ENCODE assay signal across 8 mouse cellular contexts in genomic region chr15:101246231-101247154, GRCm38 (mm10). TPM values are rescaled to one million over a fixed set of nuclear protein-coding genes. Genes with fewer than 3 reads are reported as not detected.
A peak's percentile ranks its signal among the peaks of the same experiment; 100 is the strongest.
DNase-seq lines count a peak whose midpoint lies in the region; ATAC-seq and TF ChIP-seq lines count a peak whose summit lies in the region.

No protein-coding gene starts in this region.

- under 1% methylated on average over 56 of the region's 56 CpGs for WGBS in bone marrow, adult 2 months
- WGBS in embryonic facial prominence, embryonic 15.5 days: under 1% methylated on average over 56 of the region's 56 CpGs
- WGBS in limb, embryonic 14.5 days: under 1% methylated on average over 55 of the region's 56 CpGs
- 2% methylated on average over 55 of the region's 56 CpGs for WGBS in midbrain, postnatal 0 days

- peak; percentile 96 for ATAC-seq in embryonic facial prominence, embryonic 15.5 days (ENCODE audit: insufficient number of reproducible peaks, low FRiP score, low TSS enrichment, low read depth)
- ATAC-seq in limb, embryonic 14.5 days (ENCODE audit: low FRiP score, low read depth): peak; percentile 98
- peak; percentile 97 for ATAC-seq in midbrain, postnatal 0 days (ENCODE audit: low FRiP score)

- DNase-seq in 3T3-L1 (ENCODE audit: low read depth, low spot score): peak; percentile 99
- peak; percentile 97 for DNase-seq in heart, adult 8-10 months (ENCODE audit: low spot score)
- peak; percentile 97 for DNase-seq in kidney, adult 9 months
- DNase-seq in limb, embryonic 14.5 days (ENCODE audit: low spot score): peak; percentile 99
- DNase-seq in midbrain, postnatal 0 days (ENCODE audit: low spot score): peak; percentile 99
- peak; percentile 76 to 82 for DNase-seq in spleen, postnatal 14 days (ENCODE audit: low spot score in 2 of 2)

- TF ChIP-seq CTCF in bone marrow, adult 2 months (IDR thresholded peaks at IDR 0.05; ENCODE audit: control insufficient read depth, insufficient read depth, low read length): no peak
- peak; percentile 58; the same call in 1 of the 2 replicates for TF ChIP-seq CTCF in midbrain, postnatal 0 days (IDR thresholded peaks at IDR 0.05)

- peak overlapping the region; percentile 48 for H3K4me3 ChIP-seq in bone marrow, adult 2 months (replicated peaks; ENCODE audit: control insufficient read depth, low read depth, low read length)
- peak overlapping the region; percentile 51 for H3K4me3 ChIP-seq in embryonic facial prominence, embryonic 15.5 days (replicated peaks)
- peak overlapping the region; percentile 47 for H3K4me3 ChIP-seq in limb, embryonic 14.5 days (replicated peaks; ENCODE audit: low read length)
- H3K4me3 ChIP-seq in midbrain, postnatal 0 days (ENCODE audit: low read depth, low read length): peak overlapping the region; percentile 44

- peak overlapping the region; percentile 42 for H3K9ac ChIP-seq in embryonic facial prominence, embryonic 15.5 days
- H3K9ac ChIP-seq in limb, embryonic 14.5 days (ENCODE audit: low read depth, low read length, severe bottlenecking): peak overlapping the region; percentile 64
- peak overlapping the region; percentile 51 for H3K9ac ChIP-seq in midbrain, postnatal 0 days (replicated peaks; ENCODE audit: low read length, poor library complexity, severe bottlenecking)

- peak; percentile 67; the same call in 1 of the 2 replicates for TF ChIP-seq POLR2A in bone marrow, adult 2 months (IDR thresholded peaks at IDR 0.05; ENCODE audit: borderline replicate concordance, control insufficient read depth, low read depth, low read length)
- TF ChIP-seq POLR2A in limb, embryonic 14.5 days (IDR thresholded peaks at IDR 0.05; ENCODE audit: borderline replicate concordance, extremely low read depth, insufficient read depth, insufficient read length): peak; percentile 68; the same call in 1 of the 2 replicates

- H3K4me2 ChIP-seq in embryonic facial prominence, embryonic 15.5 days (replicated peaks): peak overlapping the region; percentile 72
- H3K4me2 ChIP-seq in limb, embryonic 14.5 days (replicated peaks; ENCODE audit: low read depth, low read length, severe bottlenecking): peak overlapping the region; percentile 63
- peak overlapping the region; percentile 57 for H3K4me2 ChIP-seq in midbrain, postnatal 0 days (ENCODE audit: low read depth, low read length, poor library complexity, severe bottlenecking)

- no peaks in the 10 kb centered on the region for H3K27me3 ChIP-seq in embryonic facial prominence, embryonic 15.5 days
- H3K27me3 ChIP-seq in limb, embryonic 14.5 days (ENCODE audit: control insufficient read depth, insufficient read depth, low read length): no peaks in the 10 kb centered on the region
- H3K27me3 ChIP-seq in midbrain, postnatal 0 days (ENCODE audit: insufficient read depth, low read length): no peaks in the 10 kb centered on the region

- H3K27ac ChIP-seq in bone marrow, adult 2 months (ENCODE audit: control insufficient read depth, insufficient read depth, low read depth, low read length, poor library complexity): peak overlapping the region; percentile 97
- H3K27ac ChIP-seq in embryonic facial prominence, embryonic 15.5 days (replicated peaks): peak overlapping the region; percentile 96
- peak overlapping the region; percentile 92 for H3K27ac ChIP-seq in limb, embryonic 14.5 days (replicated peaks; ENCODE audit: low read depth, low read length)
- peak overlapping the region; percentile 73 for H3K27ac ChIP-seq in midbrain, postnatal 0 days (ENCODE audit: low read depth, low read length)

- H3K4me1 ChIP-seq in bone marrow, adult 2 months (ENCODE audit: control insufficient read depth, insufficient read depth, low read length): peaks cover 8% of the 10 kb centered on the region
- H3K4me1 ChIP-seq in embryonic facial prominence, embryonic 15.5 days: peaks cover 36% of the 10 kb centered on the region
- H3K4me1 ChIP-seq in limb, embryonic 14.5 days (ENCODE audit: control insufficient read depth, insufficient read depth, low read length): peaks cover 27% of the 10 kb centered on the region
- no peaks in the 10 kb centered on the region; the same call in 1 of the 2 replicates for H3K4me1 ChIP-seq in midbrain, postnatal 0 days (ENCODE audit: insufficient read depth, low read length)

- H3K36me3 ChIP-seq in embryonic facial prominence, embryonic 15.5 days: no peaks in the 10 kb centered on the region
- H3K36me3 ChIP-seq in limb, embryonic 14.5 days (ENCODE audit: control insufficient read depth, insufficient read depth, low read length): no peaks in the 10 kb centered on the region
- no peaks in the 10 kb centered on the region for H3K36me3 ChIP-seq in midbrain, postnatal 0 days (ENCODE audit: insufficient read depth, low read length)

- H3K9me3 ChIP-seq in embryonic facial prominence, embryonic 15.5 days (replicated peaks): no peaks in the 10 kb centered on the region
- H3K9me3 ChIP-seq in limb, embryonic 14.5 days (ENCODE audit: control insufficient read depth, low read length): no peaks in the 10 kb centered on the region
- no peaks in the 10 kb centered on the region for H3K9me3 ChIP-seq in midbrain, postnatal 0 days (ENCODE audit: low read length)

RNA-seq across cellular contexts. Expression of gene Nr4a1, which starts 7.6 kb away (rescaled TPM):
- polyA plus RNA-seq in bone marrow, adult 2 months (2011; ENCODE audit: insufficient read depth, insufficient read length, low replicate concordance, missing spikeins): 9.1 and 10.0 TPM in 2 replicates
- polyA plus RNA-seq in embryonic facial prominence, embryonic 15.5 days (2015; fragmentation: Nextera tagmentation; extraction: Ambion mirVana): 16.0 and 16.4 TPM in 2 replicates
- 10 to 100 TPM in 3 of 4 experiments, 1 to 10 TPM in 1; 7.0 to 23.9 (median 12.6) TPM for total RNA-seq in heart, adult 8-10 months (2022)
- 19.6 and 31.2 TPM in 2 replicates for polyA plus RNA-seq in limb, embryonic 14.5 days (2012; rRNA removed)
- 9.9 and 10.5 TPM in 2 replicates for polyA plus RNA-seq in limb, embryonic 14.5 days (2014; fragmentation: Nextera tagmentation; extraction: Ambion mirVana)
- 6.9 and 7.7 TPM in 2 replicates for total RNA-seq in midbrain, postnatal 0 days (2014; rRNA removed)
- polyA plus RNA-seq in midbrain, postnatal 0 days (2015; fragmentation: Nextera tagmentation; extraction: Ambion mirVana): 6.9 and 7.0 TPM in 2 replicates

RNA-seq across cellular contexts. Expression of gene Grasp, which starts 22.5 kb away (rescaled TPM):
- polyA plus RNA-seq in bone marrow, adult 2 months (2011; ENCODE audit: insufficient read depth, insufficient read length, low replicate concordance, missing spikeins): 2.5 and 2.6 TPM in 2 replicates
- 11.4 and 15.1 TPM in 2 replicates for polyA plus RNA-seq in embryonic facial prominence, embryonic 15.5 days (2015; fragmentation: Nextera tagmentation; extraction: Ambion mirVana)
- total RNA-seq in heart, adult 8-10 months (2022): 10 to 100 TPM in 1 of 4 experiments, 1 to 10 TPM in 3; 7.6 to 10.2 (median 9.5) TPM
- polyA plus RNA-seq in limb, embryonic 14.5 days (2012; rRNA removed): 20.5 and 25.8 TPM in 2 replicates
- polyA plus RNA-seq in limb, embryonic 14.5 days (2014; fragmentation: Nextera tagmentation; extraction: Ambion mirVana): 7.4 and 7.5 TPM in 2 replicates
- total RNA-seq in midbrain, postnatal 0 days (2014; rRNA removed): 6.3 and 7.7 TPM in 2 replicates
- polyA plus RNA-seq in midbrain, postnatal 0 days (2015; fragmentation: Nextera tagmentation; extraction: Ambion mirVana): 1.8 and 1.9 TPM in 2 replicates

RNA-seq across cellular contexts. Expression of gene Atg101, which starts 37.6 kb away (rescaled TPM):
- polyA plus RNA-seq in bone marrow, adult 2 months (2011; ENCODE audit: insufficient read depth, insufficient read length, low replicate concordance, missing spikeins): 27.4 and 42.0 TPM in 2 replicates
- polyA plus RNA-seq in embryonic facial prominence, embryonic 15.5 days (2015; fragmentation: Nextera tagmentation; extraction: Ambion mirVana): 69.9 and 71.9 TPM in 2 replicates
- 10 to 100 TPM; 21.1 to 25.4 (median 21.4) TPM for total RNA-seq in heart, adult 8-10 months (2022)
- polyA plus RNA-seq in limb, embryonic 14.5 days (2012; rRNA removed): 42.9 and 47.2 TPM in 2 replicates
- polyA plus RNA-seq in limb, embryonic 14.5 days (2014; fragmentation: Nextera tagmentation; extraction: Ambion mirVana): 53.3 and 56.0 TPM in 2 replicates
- 33.5 and 61.1 TPM in 2 replicates for total RNA-seq in midbrain, postnatal 0 days (2014; rRNA removed)
- 74.2 and 75.6 TPM in 2 replicates for polyA plus RNA-seq in midbrain, postnatal 0 days (2015; fragmentation: Nextera tagmentation; extraction: Ambion mirVana)

RNA-seq across cellular contexts. Expression of gene 6030408B16Rik, which starts 46.5 kb away (rescaled TPM):
- polyA plus RNA-seq in bone marrow, adult 2 months (2011; ENCODE audit: insufficient read depth, insufficient read length, low replicate concordance, missing spikeins): 0.50 and 1.4 TPM in 2 replicates
- 1.3 and 1.5 TPM in 2 replicates for polyA plus RNA-seq in embryonic facial prominence, embryonic 15.5 days (2015; fragmentation: Nextera tagmentation; extraction: Ambion mirVana)
- 1 to 10 TPM in 3 of 4 experiments, under 1 TPM in 1; 0.54 to 2.1 (median 1.1) TPM for total RNA-seq in heart, adult 8-10 months (2022)
- polyA plus RNA-seq in limb, embryonic 14.5 days (2012; rRNA removed): 1.0 and 2.2 TPM in 2 replicates
- polyA plus RNA-seq in limb, embryonic 14.5 days (2014; fragmentation: Nextera tagmentation; extraction: Ambion mirVana): 0.74 and 1.8 TPM in 2 replicates
- not detected in 2 replicates for total RNA-seq in midbrain, postnatal 0 days (2014; rRNA removed)
- 0.22 and 0.33 TPM in 2 replicates for polyA plus RNA-seq in midbrain, postnatal 0 days (2015; fragmentation: Nextera tagmentation; extraction: Ambion mirVana)

Comparison
In these comparisons a context has a peak if more than half of its experiments do, and no peak if none do; other contexts are left out.
1. Peak in every context shown above with its lines: DNase-seq, ATAC-seq, H3K4me3 ChIP-seq and H3K27ac ChIP-seq.